Mouse (Mus musculus) spleen, adult 2 months (tissue): ENCODE results near the gene Trp63.
"Not testable (repeated sequence)": the region's sequence is repeated elsewhere in the genome, so short reads cannot be mapped to it uniquely, and the experiment has no call there.

Experiments used
- CTCF ChIP-seq: fragments of 200-500 bp; IDR thresholded peaks from 2 replicates; pipeline ENCODE4 v1.5.1; 2011; ENCODE audit warnings: mild to moderate bottlenecking, inconsistent platforms; ENCODE audit not compliant: insufficient read depth, insufficient read length, insufficient replicate concordance; ENCODE audit errors: extremely low read depth
- POLR2A ChIP-seq: fragments of 200-500 bp; IDR thresholded peaks from 2 replicates; pipeline ENCODE4 v1.6.1; 2011; ENCODE audit warnings: low read depth, low read length, inconsistent platforms

DNA sequence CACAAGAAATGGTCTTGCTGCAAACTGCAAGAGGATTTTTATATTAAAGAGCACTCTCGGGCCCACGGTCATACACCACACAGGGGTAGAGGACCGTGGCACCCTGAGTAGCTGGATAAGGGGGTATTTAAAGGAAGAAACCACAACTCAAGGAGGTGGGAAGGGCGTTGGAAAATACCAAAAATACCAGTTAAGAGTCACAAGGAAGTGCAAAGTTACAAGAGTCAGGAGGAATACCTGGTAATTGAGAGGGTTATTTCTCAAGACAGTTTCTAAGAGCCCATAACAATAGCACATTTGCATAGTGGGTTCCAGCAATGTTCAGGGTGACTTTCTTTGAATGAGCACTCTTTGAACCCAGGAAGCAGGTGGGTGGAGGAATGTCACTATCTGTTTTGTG is 38.8 kb upstream of the Trp63 start:
- TF ChIP-seq CTCF, POLR2A: not testable (repeated sequence)
